Comparison of ENCODE assay signal across 10 mouse cellular contexts in the genomic region with DNA sequence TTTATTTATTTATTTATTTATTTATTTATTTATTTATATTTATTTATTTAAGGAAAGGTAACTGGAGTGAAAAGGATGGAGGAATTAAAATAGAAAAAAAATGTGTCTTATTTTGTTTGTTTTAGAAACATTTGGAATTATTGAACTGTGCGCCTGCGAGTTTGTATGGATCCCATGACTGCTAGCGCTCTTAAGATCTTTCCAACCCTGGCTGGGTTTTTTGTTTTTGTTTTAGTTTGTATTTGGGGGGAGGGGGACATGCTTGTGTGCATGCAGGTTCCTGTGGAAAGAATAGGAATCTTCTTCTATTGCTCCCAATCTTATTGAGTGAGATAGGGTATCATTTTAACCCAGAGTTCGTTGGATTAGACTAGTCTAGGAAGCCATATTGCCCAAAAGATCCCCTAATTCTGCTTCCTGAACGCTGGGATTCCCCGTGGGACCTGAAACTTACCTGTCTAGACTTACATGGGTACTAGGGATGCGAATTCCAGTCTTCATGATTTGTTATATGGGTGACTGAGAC. TPM values are rescaled to one million over a fixed set of nuclear protein-coding genes. Genes with fewer than 3 reads are reported as not detected.
DNase-seq lines count a peak whose midpoint lies in the region; ATAC-seq lines count a peak whose summit lies in the region.
"Had no signal": no experiment of that assay in that cellular context is flagged by ENCODE, and none has a peak within 500 bp of the region (broad histone marks: within the 10 kb centered on the region; RNA-seq: fewer than 3 reads in every experiment).

No protein-coding gene starts in this region.

- peaks cover 38% of the 10 kb centered on the region for H3K36me3 ChIP-seq in heart, embryonic 10.5 days
- peaks cover 45% of the 10 kb centered on the region for H3K36me3 ChIP-seq in hindbrain, embryonic 10.5 days
- H3K36me3 ChIP-seq in midbrain, embryonic 11.5 days (ENCODE audit: control insufficient read depth, insufficient read depth, low read length): peaks cover 5% of the 10 kb centered on the region; the same call in 1 of the 2 replicates

- peak overlapping the region; percentile 87 for H3K4me3 ChIP-seq in heart, embryonic 10.5 days
- peak overlapping the region; percentile 57 for H3K4me3 ChIP-seq in brown adipose tissue, adult 24 weeks (ENCODE audit: insufficient read depth, low read depth, low read length)
- H3K4me3 ChIP-seq in hindbrain, embryonic 10.5 days: peak overlapping the region; percentile 86
- H3K4me3 ChIP-seq in midbrain, embryonic 11.5 days (ENCODE audit: low read depth, low read length): peak overlapping the region; percentile 76

- intact Hi-C loops in heart, postnatal 25 days (cut with DNase I): no loop called here

- peak; percentile 61; the same call in 1 of the 2 replicates for ATAC-seq in midbrain, embryonic 11.5 days (ENCODE audit: low FRiP score)

- whole genome bisulfite sequencing in heart, embryonic 10.5 days: 19% methylated on average over 7 of the region's 7 CpGs
- 28% methylated on average over 7 of the region's 7 CpGs for WGBS in hindbrain, embryonic 10.5 days
- 26% methylated on average over 7 of the region's 7 CpGs for WGBS in midbrain, embryonic 11.5 days

- H3K27ac ChIP-seq in heart, embryonic 10.5 days: peak overlapping the region; percentile 67; the same call in 1 of the 2 replicates
- H3K27ac ChIP-seq in brown adipose tissue, adult 24 weeks (replicated peaks; ENCODE audit: low read depth, low read length): no peak overlapping the region
- peak overlapping the region; percentile 97 for H3K27ac ChIP-seq in hindbrain, embryonic 10.5 days
- no peak overlapping the region for H3K27ac ChIP-seq in midbrain, embryonic 11.5 days (ENCODE audit: low read depth, low read length)

- no peaks in the 10 kb centered on the region for H3K27me3 ChIP-seq in heart, embryonic 10.5 days (ENCODE audit: insufficient read depth, poor library complexity, severe bottlenecking)
- no peaks in the 10 kb centered on the region for H3K27me3 ChIP-seq in hindbrain, embryonic 10.5 days (ENCODE audit: insufficient read depth, poor library complexity, severe bottlenecking)
- H3K27me3 ChIP-seq in midbrain, embryonic 11.5 days (ENCODE audit: control insufficient read depth, insufficient read depth, low read length): no peaks in the 10 kb centered on the region

- H3K4me2 ChIP-seq in midbrain, embryonic 11.5 days: peak overlapping the region; percentile 50

- H3K9ac ChIP-seq in midbrain, embryonic 11.5 days (ENCODE audit: low read length): peak overlapping the region; percentile 55

- H3K4me1 ChIP-seq in heart, embryonic 10.5 days: peaks cover 8% of the 10 kb centered on the region; the same call in 1 of the 2 replicates
- H3K4me1 ChIP-seq in brown adipose tissue, adult 24 weeks (ENCODE audit: control insufficient read depth, insufficient read depth, insufficient read length, low read length): no peaks in the 10 kb centered on the region; the same call in 1 of the 2 replicates
- peaks cover 11% of the 10 kb centered on the region for H3K4me1 ChIP-seq in hindbrain, embryonic 10.5 days (replicated peaks)
- peaks cover 5% of the 10 kb centered on the region; the same call in 1 of the 2 replicates for H3K4me1 ChIP-seq in midbrain, embryonic 11.5 days (ENCODE audit: control insufficient read depth, insufficient read depth, low read length)

- no peak for DNase-seq in heart, embryonic 10.5 days (ENCODE audit: low spot score)
- no peak for DNase-seq in heart, postnatal 25 days (ENCODE audit: low spot score)
- DNase-seq in hindbrain, embryonic 10.5 days (ENCODE audit: low spot score): peak; percentile 6
- DNase-seq in midbrain, embryonic 11.5 days (ENCODE audit: low spot score, missing footprints): peak; percentile 86
- DNase-seq in spleen, adult 12 weeks (ENCODE audit: low spot score): no peak
- DNase-seq in adrenal gland, adult 18-20 months (ENCODE audit: low spot score in 2 of 2): no peak
- DNase-seq in layer of hippocampus, postnatal 36 days: no peak

- no peaks in the 10 kb centered on the region for H3K9me3 ChIP-seq in heart, embryonic 10.5 days
- peaks cover 4% of the 10 kb centered on the region; the same call in 1 of the 2 replicates for H3K9me3 ChIP-seq in hindbrain, embryonic 10.5 days
- no peaks in the 10 kb centered on the region for H3K9me3 ChIP-seq in midbrain, embryonic 11.5 days (ENCODE audit: control insufficient read depth, low read length)
- H3K9me3 ChIP-seq: G1E had no signal

RNA-seq across cellular contexts. Expression of a gene that starts 0.3 kb away (rescaled TPM):
- 21.9 and 23.8 TPM in 2 replicates for polyA plus RNA-seq in heart, embryonic 10.5 days (2016; fragmentation: Nextera tagmentation; extraction: Ambion mirVana)
- 1 to 10 TPM; 6.9 to 9.1 TPM for total RNA-seq in heart, postnatal 25 days (2021)
- polyA plus RNA-seq in brown adipose tissue, adult 24 weeks (2012; ENCODE audit: insufficient read depth, insufficient read length, missing spikeins): 9.9 and 11.9 TPM in 2 replicates
- 34.5 and 39.8 TPM in 2 replicates for polyA plus RNA-seq in hindbrain, embryonic 10.5 days (2016; fragmentation: Nextera tagmentation; extraction: Ambion mirVana)
- polyA plus RNA-seq in midbrain, embryonic 11.5 days (2014; fragmentation: Nextera tagmentation; extraction: Ambion mirVana): 42.2 and 53.3 TPM in 2 replicates
- 10 to 100 TPM; 15.7 to 27.6 TPM for total RNA-seq in adrenal gland, adult 18-20 months (2021)
- 10 to 100 TPM; 18.1 to 19.2 TPM for total RNA-seq in layer of hippocampus, postnatal 36 days (2021)

RNA-seq across cellular contexts. Expression of a gene that starts 10.2 kb away (rescaled TPM):
- 69.0 and 91.3 TPM in 2 replicates for polyA plus RNA-seq in heart, embryonic 10.5 days (2016; fragmentation: Nextera tagmentation; extraction: Ambion mirVana)
- total RNA-seq in heart, postnatal 25 days (2021): 10 to 100 TPM; 17.8 to 18.2 TPM
- 7.2 and 12.6 TPM in 2 replicates for polyA plus RNA-seq in brown adipose tissue, adult 24 weeks (2012; ENCODE audit: insufficient read depth, insufficient read length, missing spikeins)
- polyA plus RNA-seq in hindbrain, embryonic 10.5 days (2016; fragmentation: Nextera tagmentation; extraction: Ambion mirVana): 110 and 118 TPM in 2 replicates
- 113 and 128 TPM in 2 replicates for polyA plus RNA-seq in midbrain, embryonic 11.5 days (2014; fragmentation: Nextera tagmentation; extraction: Ambion mirVana)
- total RNA-seq in adrenal gland, adult 18-20 months (2021): 10 to 100 TPM; 27.4 to 32.9 TPM
- total RNA-seq in layer of hippocampus, postnatal 36 days (2021): 10 to 100 TPM; 62.2 to 66.8 TPM

RNA-seq across cellular contexts. Expression of a gene that starts 28.7 kb away (rescaled TPM):
- polyA plus RNA-seq in heart, embryonic 10.5 days (2016; fragmentation: Nextera tagmentation; extraction: Ambion mirVana): 36.8 and 47.0 TPM in 2 replicates
- total RNA-seq in heart, postnatal 25 days (2021): 10 to 100 TPM; 27.6 to 28.1 TPM
- polyA plus RNA-seq in brown adipose tissue, adult 24 weeks (2012; ENCODE audit: insufficient read depth, insufficient read length, missing spikeins): 23.7 and 24.3 TPM in 2 replicates
- 40.1 and 45.0 TPM in 2 replicates for polyA plus RNA-seq in hindbrain, embryonic 10.5 days (2016; fragmentation: Nextera tagmentation; extraction: Ambion mirVana)
- 53.9 and 58.7 TPM in 2 replicates for polyA plus RNA-seq in midbrain, embryonic 11.5 days (2014; fragmentation: Nextera tagmentation; extraction: Ambion mirVana)
- total RNA-seq in adrenal gland, adult 18-20 months (2021): 10 to 100 TPM; 44.5 to 94.4 TPM
- 10 to 100 TPM; 51.1 to 53.6 TPM for total RNA-seq in layer of hippocampus, postnatal 36 days (2021)

RNA-seq across cellular contexts. Expression of a gene that starts 56.2 kb away (rescaled TPM):
- polyA plus RNA-seq in heart, embryonic 10.5 days (2016; fragmentation: Nextera tagmentation; extraction: Ambion mirVana): not detected in 2 replicates
- total RNA-seq in heart, postnatal 25 days (2021): not detected
- polyA plus RNA-seq in brown adipose tissue, adult 24 weeks (2012; ENCODE audit: insufficient read depth, insufficient read length, missing spikeins): not detected in 2 replicates
- 0.29 and 0.34 TPM in 2 replicates for polyA plus RNA-seq in hindbrain, embryonic 10.5 days (2016; fragmentation: Nextera tagmentation; extraction: Ambion mirVana)
- 0.08 and 0.14 TPM in 2 replicates for polyA plus RNA-seq in midbrain, embryonic 11.5 days (2014; fragmentation: Nextera tagmentation; extraction: Ambion mirVana)
- not detected for total RNA-seq in adrenal gland, adult 18-20 months (2021)
- total RNA-seq in layer of hippocampus, postnatal 36 days (2021): under 1 TPM; 0.15 to 0.20 TPM
- total RNA-seq: G1E; heart, postnatal 10 days had no signal
- polyA plus RNA-seq: G1E had no signal

Comparison
In these comparisons a context has a peak if more than half of its experiments do, and no peak if none do; other contexts are left out.
1. DNase-seq: peak in hindbrain, embryonic 10.5 days (single experiment) and midbrain, embryonic 11.5 days (single experiment); none in heart, embryonic 10.5 days (single experiment), heart, postnatal 25 days (single experiment), spleen, adult 12 weeks (single experiment), adrenal gland, adult 18-20 months (0 of 2) and layer of hippocampus, postnatal 36 days (0 of 2).
2. H3K27ac ChIP-seq: peak in heart, embryonic 10.5 days (single experiment) and hindbrain, embryonic 10.5 days (single experiment); none in brown adipose tissue, adult 24 weeks (single experiment) and midbrain, embryonic 11.5 days (single experiment).
3. Peak in every context shown above with its lines, with median percentiles within 50 percentile points of each other: H3K4me3 ChIP-seq.